Mouse (Mus musculus): ENCODE results near the gene Mettl16. TPM values are rescaled to one million over a fixed set of nuclear protein-coding genes. Genes with fewer than 3 reads are reported as not detected.
A peak's percentile ranks its signal among the peaks of the same experiment; 100 is the strongest.

Gene Mettl16
- polyA plus RNA-seq, 2 experiments, result 9.3 to 14.6 TPM

DNA sequence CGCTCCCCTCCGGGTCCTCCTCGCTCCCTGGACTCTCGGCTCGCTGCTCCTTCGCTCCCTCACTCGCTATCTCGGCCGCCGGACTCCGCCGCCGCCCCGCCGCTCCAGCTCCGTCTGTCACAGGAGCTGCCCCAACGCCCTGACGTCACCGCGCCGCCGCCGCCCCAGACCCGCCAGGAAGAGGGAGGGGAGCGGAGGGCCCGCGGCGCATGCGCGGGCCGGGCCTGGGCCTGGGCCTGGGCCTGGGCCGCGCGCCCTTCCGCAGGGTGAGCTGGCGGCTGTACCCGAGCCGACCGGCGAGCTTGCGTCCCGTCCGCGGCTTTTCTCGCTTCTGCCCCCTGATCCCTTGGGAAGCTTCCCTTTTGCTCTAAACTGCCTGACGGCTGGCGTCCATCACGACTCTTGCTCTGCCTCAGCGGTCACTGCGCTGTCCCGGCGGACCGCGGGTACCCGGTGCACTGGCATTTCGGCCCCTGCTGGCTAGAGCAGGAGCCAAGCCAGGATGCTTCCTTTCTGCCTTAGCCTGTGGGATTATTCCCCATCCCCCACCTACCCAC is 46.3 kb upstream of the Mettl16 start, which contains the start of gene Pafah1b1:
Gene Pafah1b1 (minus strand): TSS at position 436 of the 557 bp plus-strand sequence.
- under 1% methylated on average over 47 of the region's 56 CpGs for WGBS (ENCODE audit: insufficient replicate concordance)
- Histone ChIP-seq H3K4me3 (ENCODE audit: insufficient read depth in 1 of 2, low read depth in 2 of 2, low read length in 2 of 2) (peak within 1 kb of the TSS; percentile 86 to 89), H3K4me1 (replicated peaks; ENCODE audit: control insufficient read depth in 2 of 2, insufficient read depth in 2 of 2, low read length in 1 of 2) (peaks cover 10 to 21% of the 10 kb centered on the region in 2 experiments), H3K9me3 (ENCODE audit: control insufficient read depth, low read length) (no peaks in the 10 kb centered on the region), H3K27me3 (ENCODE audit: control insufficient read depth, insufficient read depth, low read length) (no peaks in the 10 kb centered on the region), H3K27ac (peak within 1 kb of the TSS; percentile 94), H3K4me2 (ENCODE audit: low read depth) (peak within 1 kb of the TSS; percentile 89), H3K36me3 (replicated peaks; ENCODE audit: control insufficient read depth, insufficient read depth, low read depth) (no peaks in the 10 kb centered on the region; the same call in 1 of the 2 replicates), H3K9ac (replicated peaks) (peak within 1 kb of the TSS; percentile 97)
- DNase-seq (ENCODE audit: low read depth in 3 of 3, low spot score in 3 of 3) (peak; percentile 78 to 87 (median 80)), ATAC-seq (ENCODE audit: insufficient read depth) (peak; percentile 93)
- TF ChIP-seq CTCF (IDR thresholded peaks at IDR 0.05; ENCODE audit: low read depth), result peak; percentile 53
- 0 out of 2 replicates have a peak, but pooled peaks have one; percentile 8 for TF ChIP-seq EP300 (IDR thresholded peaks at IDR 0.05; ENCODE audit: low read depth)

DNA sequence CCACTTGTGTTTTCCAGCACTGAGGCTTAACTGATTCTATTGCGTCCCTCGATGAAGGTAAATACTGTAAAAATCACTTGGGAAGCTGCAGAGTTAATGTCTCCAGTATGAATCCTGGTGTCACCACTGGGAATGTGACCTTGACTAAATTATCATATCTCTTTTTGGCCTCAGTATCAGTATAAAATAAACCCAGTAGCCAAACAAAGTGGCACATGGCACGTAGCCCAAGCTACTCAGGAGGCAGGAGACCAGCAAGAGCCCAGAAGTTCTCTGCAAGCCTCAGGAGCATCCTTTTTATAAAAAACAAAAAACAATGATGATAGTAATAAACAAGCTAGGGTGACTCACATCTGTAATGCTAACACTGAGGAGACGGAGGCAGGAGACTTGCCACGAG is 45.4 kb upstream of the Mettl16 start:
- no peaks in the 10 kb centered on the region for H3K9me3 ChIP-seq (ENCODE audit: control insufficient read depth, low read length)
- WGBS (ENCODE audit: insufficient replicate concordance), result 78% methylated on average over 5 of the region's 5 CpGs
- H3K9ac ChIP-seq (replicated peaks), result no peak overlapping the region; the same call in 1 of the 2 replicates
- H3K4me1 ChIP-seq (replicated peaks; ENCODE audit: control insufficient read depth in 2 of 2, insufficient read depth in 2 of 2, low read length in 1 of 2), result peaks cover 5 to 15% of the 10 kb centered on the region in 2 experiments
- no peak for ATAC-seq (ENCODE audit: insufficient read depth)
- no peaks in the 10 kb centered on the region for H3K27me3 ChIP-seq (ENCODE audit: control insufficient read depth, insufficient read depth, low read length)
- DNase-seq (ENCODE audit: low read depth in 3 of 3, low spot score in 3 of 3), result no peak
- no peak overlapping the region for H3K27ac ChIP-seq
- H3K4me3 ChIP-seq (ENCODE audit: insufficient read depth in 1 of 2, low read depth in 2 of 2, low read length in 2 of 2), result no peak overlapping the region
- peak overlapping the region; percentile 81 for H3K4me2 ChIP-seq (ENCODE audit: low read depth)
- TF ChIP-seq CTCF (IDR thresholded peaks at IDR 0.05; ENCODE audit: low read depth), result no peak
- TF ChIP-seq EP300 (IDR thresholded peaks at IDR 0.05; ENCODE audit: low read depth), result no peak
- no peaks in the 10 kb centered on the region; the same call in 1 of the 2 replicates for H3K36me3 ChIP-seq (replicated peaks; ENCODE audit: control insufficient read depth, insufficient read depth, low read depth)

DNA sequence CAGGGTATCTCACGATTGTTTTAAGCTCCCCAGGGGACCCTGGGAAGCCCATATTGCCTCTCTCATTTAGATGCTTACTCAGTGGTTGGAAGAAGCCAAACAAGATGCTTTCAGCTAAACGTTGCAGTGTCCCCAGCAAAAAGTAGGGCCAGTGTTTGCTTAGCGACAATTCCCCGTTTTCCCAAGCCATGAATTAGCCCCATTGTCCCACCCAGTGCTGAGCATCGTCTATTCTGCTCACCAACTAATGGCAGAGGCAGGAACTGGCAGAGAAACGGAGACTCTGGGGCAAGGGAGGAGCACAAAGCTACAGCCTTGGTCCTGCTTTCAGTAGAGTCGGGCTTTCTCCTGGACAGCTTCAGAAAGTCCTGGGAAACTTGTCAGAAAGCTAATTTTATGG is 35.7 kb upstream of the Mettl16 start:
- DNase-seq (ENCODE audit: low read depth in 3 of 3, low spot score in 3 of 3) (no peak), ATAC-seq (ENCODE audit: insufficient read depth) (no peak)
- no peak overlapping the region for H3K27ac ChIP-seq
- no peaks in the 10 kb centered on the region for H3K4me1 ChIP-seq (replicated peaks; ENCODE audit: control insufficient read depth in 2 of 2, insufficient read depth in 2 of 2, low read length in 1 of 2)
- no peak for TF ChIP-seq CTCF (IDR thresholded peaks at IDR 0.05; ENCODE audit: low read depth)
- TF ChIP-seq EP300 (IDR thresholded peaks at IDR 0.05; ENCODE audit: low read depth), result no peak
- no peaks in the 10 kb centered on the region for H3K27me3 ChIP-seq (ENCODE audit: control insufficient read depth, insufficient read depth, low read length)
- 35% methylated on average over 7 of the region's 7 CpGs for WGBS (ENCODE audit: insufficient replicate concordance)
- H3K9ac ChIP-seq (replicated peaks), result no peak overlapping the region
- no peak overlapping the region for H3K4me3 ChIP-seq (ENCODE audit: insufficient read depth in 1 of 2, low read depth in 2 of 2, low read length in 2 of 2)
- no peaks in the 10 kb centered on the region for H3K36me3 ChIP-seq (replicated peaks; ENCODE audit: control insufficient read depth, insufficient read depth, low read depth)
- H3K9me3 ChIP-seq (ENCODE audit: control insufficient read depth, low read length), result no peaks in the 10 kb centered on the region; the same call in 1 of the 2 replicates
- no peak overlapping the region for H3K4me2 ChIP-seq (ENCODE audit: low read depth)

DNA sequence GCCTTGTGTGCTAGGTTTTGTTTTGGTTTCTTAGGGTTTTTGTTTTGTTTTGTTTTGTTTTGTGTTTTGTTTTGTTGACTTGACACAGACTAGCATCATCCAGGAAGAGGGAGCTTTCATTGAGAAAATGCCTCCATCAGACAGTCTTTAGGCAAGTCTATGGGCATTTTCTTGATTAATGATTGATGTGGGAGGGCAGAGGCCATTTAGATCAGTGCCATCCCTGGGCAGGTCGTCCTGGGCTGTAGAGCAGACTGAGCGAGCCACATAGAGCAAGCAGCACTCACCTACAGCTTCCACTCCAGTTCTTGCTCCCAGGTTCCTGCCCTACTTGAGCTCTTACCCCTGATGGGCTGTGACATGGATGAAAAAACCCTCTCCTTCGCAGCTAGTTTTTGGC is 32.8 kb upstream of the Mettl16 start:
- ATAC-seq (ENCODE audit: insufficient read depth), result no peak
- DNase-seq (ENCODE audit: low read depth in 3 of 3, low spot score in 3 of 3), result no peak
- Histone ChIP-seq H3K4me1 (replicated peaks; ENCODE audit: control insufficient read depth in 2 of 2, insufficient read depth in 2 of 2, low read length in 1 of 2) (no peaks in the 10 kb centered on the region), H3K36me3 (replicated peaks; ENCODE audit: control insufficient read depth, insufficient read depth, low read depth) (no peaks in the 10 kb centered on the region), H3K9ac (replicated peaks) (no peak overlapping the region), H3K27me3 (ENCODE audit: control insufficient read depth, insufficient read depth, low read length) (no peaks in the 10 kb centered on the region), H3K4me3 (ENCODE audit: insufficient read depth in 1 of 2, low read depth in 2 of 2, low read length in 2 of 2) (no peak overlapping the region), H3K27ac (no peak overlapping the region), H3K9me3 (ENCODE audit: control insufficient read depth, low read length) (no peaks in the 10 kb centered on the region; the same call in 1 of the 2 replicates), H3K4me2 (ENCODE audit: low read depth) (no peak overlapping the region)
- TF ChIP-seq EP300 (IDR thresholded peaks at IDR 0.05; ENCODE audit: low read depth), result no peak
- TF ChIP-seq CTCF (IDR thresholded peaks at IDR 0.05; ENCODE audit: low read depth), result no peak
- 43% methylated on average over 3 of the region's 3 CpGs for whole genome bisulfite sequencing (ENCODE audit: insufficient replicate concordance)

DNA sequence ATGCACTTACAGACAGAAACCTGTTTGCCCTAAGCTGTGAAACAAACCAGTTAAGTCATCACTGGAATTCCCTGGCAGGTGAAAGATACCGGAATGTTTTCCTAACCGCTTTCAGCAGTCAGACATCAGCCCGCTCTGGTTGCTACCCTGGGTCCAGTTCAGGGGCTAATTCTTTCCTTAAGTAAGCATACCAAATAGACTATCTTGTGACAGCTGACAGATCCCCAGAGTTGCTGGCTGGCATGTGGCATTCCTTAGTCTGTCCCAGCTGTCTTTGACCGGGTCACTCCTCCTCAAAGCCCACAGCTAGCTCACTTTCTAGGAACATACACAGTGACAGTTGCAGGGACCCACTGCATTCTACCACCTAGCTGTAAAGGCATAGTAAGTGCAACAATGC is 22.6 kb upstream of the Mettl16 start:
- TF ChIP-seq EP300 (IDR thresholded peaks at IDR 0.05; ENCODE audit: low read depth) (no peak), CTCF (IDR thresholded peaks at IDR 0.05; ENCODE audit: low read depth) (no peak)
- no peaks in the 10 kb centered on the region for H3K27me3 ChIP-seq (ENCODE audit: control insufficient read depth, insufficient read depth, low read length)
- H3K9me3 ChIP-seq (ENCODE audit: control insufficient read depth, low read length), result no peaks in the 10 kb centered on the region
- no peak overlapping the region for H3K4me3 ChIP-seq (ENCODE audit: insufficient read depth in 1 of 2, low read depth in 2 of 2, low read length in 2 of 2)
- DNase-seq (ENCODE audit: low read depth in 3 of 3, low spot score in 3 of 3), result no peak
- 75% methylated on average over 4 of the region's 4 CpGs for WGBS (ENCODE audit: insufficient replicate concordance)
- H3K9ac ChIP-seq (replicated peaks), result no peak overlapping the region
- H3K4me2 ChIP-seq (ENCODE audit: low read depth), result no peak overlapping the region
- no peak for ATAC-seq (ENCODE audit: insufficient read depth)
- H3K4me1 ChIP-seq (replicated peaks; ENCODE audit: control insufficient read depth in 2 of 2, insufficient read depth in 2 of 2, low read length in 1 of 2), result no peaks in the 10 kb centered on the region
- H3K36me3 ChIP-seq (replicated peaks; ENCODE audit: control insufficient read depth, insufficient read depth, low read depth), result no peaks in the 10 kb centered on the region
- no peak overlapping the region for H3K27ac ChIP-seq
